Mouse (Mus musculus) liver, adult 2 months (tissue): ENCODE data around the gene Olfr38. TPM values are rescaled to one million over a fixed set of nuclear protein-coding genes. Genes with fewer than 3 reads are reported as not detected.

Source experiments
- DNase-seq: peaks from one replicate; pipeline ENCODE4 v3.0.0-alpha.2; 2011; ENCODE audit warnings: low read depth, low spot score; ENCODE audit errors: extremely low read depth
- H3K27ac ChIP-seq: fragments of 200-500 bp; replicated peaks from 2 replicates; pipeline ENCODE4 v1.5.1; 2012; ENCODE audit warnings: low read depth, mild to moderate bottlenecking, control low read depth, inconsistent platforms, low read length; ENCODE audit not compliant: insufficient read depth
- H3K27me3 ChIP-seq: fragments of 200-500 bp; 2 replicates; pipeline ENCODE4 v1.6.1; 2012; ENCODE audit warnings: mild to moderate bottlenecking, moderate library complexity, low read length, inconsistent platforms; ENCODE audit not compliant: control insufficient read depth, insufficient read depth
- H3K36me3 ChIP-seq: fragments of 200-500 bp; 2 replicates; pipeline ENCODE4 v1.6.1; 2012; ENCODE audit warnings: low read length, inconsistent platforms; ENCODE audit not compliant: control insufficient read depth, insufficient read depth
- H3K4me1 ChIP-seq: fragments of 200-500 bp; 2 replicates; pipeline ENCODE4 v1.6.1; 2011; ENCODE audit warnings: low read length; ENCODE audit not compliant: control insufficient read depth, insufficient read depth
- H3K4me3 ChIP-seq: fragments of 200-500 bp; 2 replicates; pipeline ENCODE4 v1.5.1; 2011; ENCODE audit warnings: low read depth, mild to moderate bottlenecking, control low read depth, low read length, moderate library complexity; ENCODE audit not compliant: insufficient read depth
- H3K79me2 ChIP-seq: fragments of 200-500 bp; 2 replicates; pipeline ENCODE4 v1.6.1; 2012; ENCODE audit warnings: inconsistent platforms, mild to moderate bottlenecking, low read length, moderate library complexity; ENCODE audit not compliant: control insufficient read depth, insufficient read depth
- H3K9ac ChIP-seq: fragments of 200-500 bp; 2 replicates; pipeline ENCODE4 v1.6.1; 2012; ENCODE audit warnings: low read depth, mild to moderate bottlenecking, control low read depth, inconsistent platforms, low read length
- CTCF ChIP-seq: fragments of 200-500 bp; IDR thresholded peaks from 2 replicates; pipeline ENCODE4 v1.5.1; 2011; ENCODE audit warnings: low read depth, low read length, control low read depth
- POLR2A ChIP-seq: fragments of 200-500 bp; IDR thresholded peaks from 2 replicates; pipeline ENCODE4 v1.6.1; 2011; ENCODE audit warnings: low read length, control low read depth; ENCODE audit not compliant: insufficient read depth; ENCODE audit errors: extremely low read depth
- WGBS: fragments of 180-500 bp; shearing (Covaris S2); methylation state at CpG from one replicate; pipeline ENCODE4 v1.1.7; 2018; 5-methylcytosine and 5-hydroxymethylcytosine counted together
- polyA plus RNA-seq: library from polyadenylated mRNA; depleted of rRNA; stranded (reverse); fragments of >200 nt; gene quantifications from 2 replicates; pipeline ENCODE4 v1.2.3, GENCODE M21; 2012
- total RNA-seq: library from RNA; depleted of rRNA; stranded (reverse); fragments of >200 nt; gene quantifications from 2 replicates; pipeline ENCODE4 v1.2.3, GENCODE M21; 2014

The Olfr38 gene
- total and polyA plus RNA-seq, 2 experiments, result not detected

DNA sequence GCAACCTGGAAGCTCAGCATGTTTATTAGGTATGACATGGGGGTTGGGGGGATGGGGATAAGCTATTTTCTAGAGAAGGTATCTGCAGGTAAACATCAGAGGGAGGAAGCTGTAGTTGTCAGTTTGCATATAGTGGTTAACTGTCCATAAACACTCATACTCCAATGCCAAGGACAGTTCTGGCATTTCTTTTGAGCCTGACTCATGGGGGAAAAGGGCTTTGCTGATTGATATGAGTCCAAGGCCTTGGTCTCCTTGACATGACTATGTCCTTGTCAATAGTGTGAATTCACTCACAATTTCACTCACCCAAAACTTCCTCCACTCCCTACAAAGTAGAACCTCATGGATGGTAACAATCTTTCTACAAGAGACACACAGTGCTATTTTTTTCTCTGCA lies 8.4 kb upstream of the Olfr38 start:
- H3K4me3 ChIP-seq, result no peak overlapping the region
- TF ChIP-seq POLR2A (no peak), CTCF (no peak)
- H3K79me2 ChIP-seq, result no peaks in the 10 kb centered on the region
- H3K4me1 ChIP-seq, result no peaks in the 10 kb centered on the region
- no peaks in the 10 kb centered on the region for H3K36me3 ChIP-seq
- no peak overlapping the region for H3K9ac ChIP-seq
- DNase-seq, result no peak
- no peak overlapping the region for H3K27ac ChIP-seq
- no peaks in the 10 kb centered on the region for H3K27me3 ChIP-seq

DNA sequence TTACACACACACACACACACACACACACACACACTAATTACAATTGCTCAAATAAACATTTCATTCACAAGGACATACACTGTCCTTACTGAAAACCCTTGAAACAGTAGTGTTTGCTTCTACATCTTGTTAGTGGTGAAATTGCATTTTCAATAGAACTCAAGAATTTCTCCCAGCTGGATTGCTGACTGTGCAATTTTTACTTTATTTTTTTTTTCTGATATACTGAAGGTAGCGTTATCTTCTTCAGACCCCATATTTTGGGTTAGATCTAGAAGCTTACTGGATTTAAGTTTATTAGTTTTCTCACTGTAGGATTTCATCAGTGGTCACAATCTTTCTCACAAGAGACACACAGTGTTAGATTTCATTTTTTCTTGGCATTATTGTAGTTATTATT lies 20.9 kb downstream of the Olfr38 start:
- no peak overlapping the region for H3K4me3 ChIP-seq
- no peaks in the 10 kb centered on the region for H3K79me2 ChIP-seq
- TF ChIP-seq POLR2A (no peak), CTCF (no peak)
- no peak for DNase-seq
- H3K36me3 ChIP-seq, result no peaks in the 10 kb centered on the region
- H3K4me1 ChIP-seq, result no peaks in the 10 kb centered on the region
- no peak overlapping the region for H3K27ac ChIP-seq
- H3K27me3 ChIP-seq, result no peaks in the 10 kb centered on the region
- WGBS, result 97% methylated on average over 1 of the region's 1 CpGs
- no peak overlapping the region for H3K9ac ChIP-seq

DNA sequence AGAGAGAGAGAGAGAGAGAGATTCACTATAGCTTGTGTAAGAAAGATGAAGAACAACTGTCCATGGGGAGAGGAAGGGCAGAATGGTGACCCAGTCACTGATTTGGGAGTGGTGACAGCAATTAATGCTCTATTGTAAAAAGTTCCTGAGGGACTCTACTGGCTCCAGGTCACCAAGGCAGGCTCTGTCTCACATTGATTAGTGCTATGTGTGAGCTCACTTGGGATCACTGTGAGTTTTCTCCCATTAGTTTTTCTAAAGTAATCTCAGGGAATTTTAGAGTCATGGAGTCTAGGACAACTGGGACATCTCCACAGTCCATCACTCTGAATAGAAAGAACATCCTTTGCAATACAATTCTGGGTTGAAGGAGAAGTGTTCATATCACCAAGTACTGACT lies 28.6 kb downstream of the Olfr38 start, which contains the start of gene Olfr452:
Olfr452 (plus strand) TSS at position 301 of the 400 bp plus-strand sequence.
- no peak within 1 kb of the TSS for H3K4me3 ChIP-seq
- H3K36me3 ChIP-seq, result no peaks in the 10 kb centered on the region
- H3K4me1 ChIP-seq, result no peaks in the 10 kb centered on the region
- H3K9ac ChIP-seq, result no peak within 1 kb of the TSS
- H3K79me2 ChIP-seq, result no peaks in the 10 kb centered on the region
- no peak for TF ChIP-seq CTCF
- no peak for TF ChIP-seq POLR2A
- H3K27ac ChIP-seq, result no peak within 1 kb of the TSS
- no peaks in the 10 kb centered on the region for H3K27me3 ChIP-seq
- DNase-seq, result no peak

DNA sequence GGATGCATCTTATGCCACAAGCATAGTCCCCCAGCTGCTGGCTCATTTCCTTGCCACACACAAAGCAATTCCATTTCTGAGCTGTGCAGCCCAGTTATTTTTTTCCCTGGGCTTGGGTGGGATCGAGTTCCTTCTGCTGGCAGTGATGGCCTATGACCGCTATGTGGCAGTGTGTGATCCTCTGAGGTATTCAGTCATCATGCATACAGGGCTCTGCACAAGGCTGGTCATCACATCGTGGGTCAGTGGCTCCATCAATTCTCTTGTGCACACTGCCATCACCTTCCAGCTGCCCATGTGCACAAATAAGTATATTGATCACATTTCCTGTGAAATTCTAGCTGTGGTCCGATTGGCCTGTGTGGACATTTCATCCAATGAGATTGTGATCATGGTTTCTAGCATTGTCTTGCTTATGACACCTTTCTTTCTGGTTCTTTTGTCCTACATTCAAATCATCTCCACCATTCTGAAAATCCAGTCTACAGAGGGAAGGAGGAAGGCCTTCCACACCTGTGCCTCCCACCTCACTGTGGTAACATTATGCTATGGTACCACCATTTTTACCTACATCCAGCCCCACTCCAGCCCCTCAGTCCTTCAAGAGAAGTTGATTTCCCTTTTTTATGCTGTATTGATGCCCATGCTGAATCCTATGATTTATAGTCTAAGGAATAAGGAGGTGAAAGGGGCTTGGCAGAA lies 34.2 kb downstream of the Olfr38 start:
- Histone ChIP-seq H3K27ac (no peak overlapping the region), H3K27me3 (no peaks in the 10 kb centered on the region), H3K9ac (no peak overlapping the region), H3K36me3 (no peaks in the 10 kb centered on the region), H3K79me2 (no peaks in the 10 kb centered on the region), H3K4me1 (no peaks in the 10 kb centered on the region), H3K4me3 (no peak overlapping the region)
- TF ChIP-seq POLR2A (no peak), CTCF (no peak)
- DNase-seq, result no peak
- WGBS, result 34% methylated on average over 4 of the region's 4 CpGs

DNA sequence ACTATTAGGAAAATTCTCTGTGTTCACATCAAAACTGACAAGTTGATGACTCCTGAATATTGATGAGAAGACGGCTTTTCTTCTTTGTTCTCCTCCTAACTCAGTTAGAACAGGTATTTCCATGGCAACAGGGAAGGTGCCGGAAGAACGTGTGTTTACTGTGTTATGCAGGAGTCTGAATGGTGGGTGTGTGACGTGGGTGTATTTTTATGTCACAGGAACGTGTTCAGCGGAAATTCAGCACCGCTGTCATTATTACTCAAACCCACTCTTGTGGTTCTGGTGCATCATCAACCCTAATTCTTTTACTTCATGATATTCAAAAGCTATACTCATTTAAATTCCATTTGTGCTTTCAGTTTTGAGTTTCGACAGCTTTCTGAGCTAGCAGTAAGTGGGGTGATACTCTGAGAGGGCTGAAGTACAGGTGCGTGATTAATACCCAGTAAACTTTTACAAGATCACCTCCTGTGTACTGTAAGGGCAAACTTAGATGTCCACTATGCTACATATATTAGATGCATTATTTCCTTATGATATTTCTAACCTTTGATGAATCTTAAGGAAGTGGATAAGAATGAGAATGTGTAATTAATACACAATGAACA lies 34.8 kb downstream of the Olfr38 start:
- Histone ChIP-seq H3K4me1 (no peaks in the 10 kb centered on the region), H3K27ac (no peak overlapping the region), H3K27me3 (no peaks in the 10 kb centered on the region), H3K9ac (no peak overlapping the region), H3K4me3 (no peak overlapping the region), H3K79me2 (no peaks in the 10 kb centered on the region), H3K36me3 (no peaks in the 10 kb centered on the region)
- WGBS, result 77% methylated on average over 9 of the region's 9 CpGs
- TF ChIP-seq CTCF (no peak), POLR2A (no peak)
- no peak for DNase-seq

DNA sequence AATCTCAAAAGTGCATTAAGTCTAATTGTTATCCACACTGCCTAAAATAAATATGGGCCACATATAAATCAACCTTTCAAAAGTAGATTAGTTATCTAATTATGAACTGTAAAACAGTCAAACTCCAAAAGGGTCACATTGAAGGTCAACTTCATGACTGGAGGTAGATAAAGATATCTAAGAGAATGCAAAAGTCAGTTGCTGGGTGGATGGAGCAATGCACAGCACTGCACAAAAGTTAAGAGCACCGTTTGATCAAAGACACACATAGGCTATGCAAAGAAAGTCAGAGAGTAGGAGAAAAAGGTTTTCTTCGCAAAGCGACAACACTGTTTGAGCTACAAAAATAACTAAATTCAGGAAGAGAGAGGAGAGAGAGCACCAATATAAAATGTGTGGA lies 38.8 kb downstream of the Olfr38 start:
- Histone ChIP-seq H3K36me3 (no peaks in the 10 kb centered on the region), H3K27me3 (no peaks in the 10 kb centered on the region), H3K4me3 (no peak overlapping the region), H3K27ac (no peak overlapping the region), H3K9ac (no peak overlapping the region), H3K4me1 (no peaks in the 10 kb centered on the region), H3K79me2 (no peaks in the 10 kb centered on the region)
- DNase-seq, result no peak
- WGBS, result 88% methylated on average over 3 of the region's 3 CpGs
- TF ChIP-seq CTCF (no peak), POLR2A (no peak)
